Mouse (Mus musculus) lung, embryonic 15.5 days (tissue): ENCODE measurements around the gene Stk4. TPM values are rescaled to one million over a fixed set of nuclear protein-coding genes. Genes with fewer than 3 reads are reported as not detected.
A peak's percentile ranks its signal among the peaks of the same experiment; 100 is the strongest.

Source experiments
- ATAC-seq: fragments of 200-750 bp; cut with Nextera tagmentation; 2 replicates; pipeline ENCODE4 v1.8.0; 2017; ENCODE audit warnings: moderate number of reproducible peaks, borderline replicate concordance; ENCODE audit not compliant: low FRiP score, low TSS enrichment; ENCODE audit errors: extremely low read depth
- H3K27ac ChIP-seq: fragments of 300-500 bp; sonication (generic); 2 replicates; pipeline ENCODE4 v1.5.1; 2015; ENCODE audit warnings: moderate library complexity, mild to moderate bottlenecking, inconsistent platforms
- H3K27me3 ChIP-seq: fragments of 300-500 bp; sonication (generic); 2 replicates; pipeline ENCODE4 v1.6.1; 2015; ENCODE audit warnings: inconsistent platforms
- H3K36me3 ChIP-seq: fragments of 300-500 bp; sonication (generic); 2 replicates; pipeline ENCODE4 v1.6.1; 2015; ENCODE audit warnings: inconsistent platforms
- H3K4me1 ChIP-seq: fragments of 300-500 bp; sonication (generic); 2 replicates; pipeline ENCODE4 v1.6.1; 2015; ENCODE audit warnings: inconsistent platforms
- H3K4me2 ChIP-seq: fragments of 300-500 bp; sonication (generic); 2 replicates; pipeline ENCODE4 v1.6.1; 2015; ENCODE audit warnings: inconsistent platforms, mild to moderate bottlenecking, moderate library complexity
- H3K4me3 ChIP-seq: fragments of 300-500 bp; sonication (generic); 2 replicates; pipeline ENCODE4 v1.5.1; 2015; ENCODE audit warnings: mild to moderate bottlenecking, inconsistent platforms
- H3K9ac ChIP-seq: fragments of 300-500 bp; sonication (generic); 2 replicates; pipeline ENCODE4 v1.6.1; 2015; ENCODE audit warnings: inconsistent platforms
- H3K9me3 ChIP-seq: fragments of 300-500 bp; sonication (generic); 2 replicates; pipeline ENCODE4 v1.6.1; 2016; ENCODE audit warnings: inconsistent platforms
- WGBS: fragments of 180-500 bp; shearing (Covaris S2); methylation state at CpG from one replicate; pipeline ENCODE4 v1.1.7; 2015; 5-methylcytosine and 5-hydroxymethylcytosine counted together
- polyA plus RNA-seq: library from polyadenylated mRNA; unstranded; fragments of >200 nt; fragmentation: Nextera tagmentation; extraction: Ambion mirVana; gene quantifications from 2 replicates; pipeline ENCODE4 v1.2.1, GENCODE M21; 2015

Gene Stk4
- polyA plus RNA-seq, 1 experiment from 2014 or later, result 23.2 TPM

GRCm38 (mm10) chr2:164136393-164136792, 66.3 kb downstream of the Stk4 start:
- Histone ChIP-seq H3K4me3 (no peak overlapping the region), H3K9me3 (no peaks in the 10 kb centered on the region), H3K27me3 (no peaks in the 10 kb centered on the region), H3K36me3 (no peaks in the 10 kb centered on the region), H3K4me2 (no peak overlapping the region), H3K27ac (no peak overlapping the region), H3K4me1 (0 out of 2 replicates have a peak, but pooled peaks cover 6% of the 10 kb centered on the region), H3K9ac (no peak overlapping the region)
- 19% methylated on average over 2 of the region's 2 CpGs for WGBS
- no peak for ATAC-seq

GRCm38 (mm10) chr2:164137754-164138153, 67.6 kb downstream of the Stk4 start:
- no peak overlapping the region for H3K9ac ChIP-seq
- no peaks in the 10 kb centered on the region for H3K9me3 ChIP-seq
- H3K4me2 ChIP-seq, result no peak overlapping the region
- no peak for ATAC-seq
- H3K4me1 ChIP-seq, result 0 out of 2 replicates have a peak, but pooled peaks cover 10% of the 10 kb centered on the region
- no peaks in the 10 kb centered on the region for H3K27me3 ChIP-seq
- H3K4me3 ChIP-seq, result no peak overlapping the region
- no peak overlapping the region for H3K27ac ChIP-seq
- no peaks in the 10 kb centered on the region for H3K36me3 ChIP-seq
- 66% methylated on average over 6 of the region's 6 CpGs for WGBS

GRCm38 (mm10) chr2:164142021-164142420, 71.9 kb downstream of the Stk4 start:
- 37% methylated on average over 10 of the region's 10 CpGs for WGBS
- ATAC-seq, result no peak
- Histone ChIP-seq H3K27ac (0 out of 2 replicates have a peak overlapping the region, but pooled peaks have one; percentile 27), H3K4me1 (0 out of 2 replicates have a peak, but pooled peaks cover 7% of the 10 kb centered on the region), H3K4me3 (no peak overlapping the region), H3K9me3 (no peaks in the 10 kb centered on the region), H3K27me3 (no peaks in the 10 kb centered on the region), H3K36me3 (no peaks in the 10 kb centered on the region), H3K9ac (no peak overlapping the region), H3K4me2 (no peak overlapping the region)

DNA sequence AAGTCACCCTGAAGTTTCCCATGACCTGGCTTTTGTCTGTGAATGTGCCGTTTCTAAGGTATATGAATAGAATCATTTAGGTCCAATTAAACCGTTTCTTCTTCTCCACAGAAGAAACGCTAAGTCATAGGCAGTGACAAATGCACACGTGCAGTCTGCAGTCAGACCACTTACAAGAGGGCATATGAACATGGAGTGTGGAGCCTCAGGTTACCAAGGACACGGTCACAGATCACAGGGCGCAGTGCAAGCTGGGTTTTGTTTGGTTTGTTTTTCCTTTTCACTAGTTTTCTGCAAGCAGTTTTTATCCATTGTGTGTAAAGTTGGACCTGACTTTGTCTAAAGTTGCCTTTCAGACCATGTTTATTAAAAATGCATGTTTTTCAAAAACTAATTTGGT, 73.9 kb downstream of the Stk4 start:
- no peak for ATAC-seq
- Histone ChIP-seq H3K27me3 (no peaks in the 10 kb centered on the region), H3K4me2 (no peak overlapping the region), H3K9ac (no peak overlapping the region), H3K4me1 (0 out of 2 replicates have a peak, but pooled peaks cover 7% of the 10 kb centered on the region), H3K4me3 (no peak overlapping the region), H3K27ac (no peak overlapping the region), H3K36me3 (no peaks in the 10 kb centered on the region), H3K9me3 (no peaks in the 10 kb centered on the region)
- 72% methylated on average over 6 of the region's 6 CpGs for WGBS

- Histone ChIP-seq H3K4me1 (0 out of 2 replicates have a peak, but pooled peaks cover 7% of the 10 kb centered on the region), H3K9me3 (no peaks in the 10 kb centered on the region), H3K4me3 (no peak overlapping the region), H3K36me3 (no peaks in the 10 kb centered on the region), H3K27ac (no peak overlapping the region), H3K4me2 (no peak overlapping the region), H3K9ac (no peak overlapping the region), H3K27me3 (no peaks in the 10 kb centered on the region)
- WGBS, result 73% methylated on average over 10 of the region's 10 CpGs
- ATAC-seq, result no peak
Measured at GRCm38 (mm10) chr2:164144541-164144940, 74.4 kb downstream of the Stk4 start.

DNA sequence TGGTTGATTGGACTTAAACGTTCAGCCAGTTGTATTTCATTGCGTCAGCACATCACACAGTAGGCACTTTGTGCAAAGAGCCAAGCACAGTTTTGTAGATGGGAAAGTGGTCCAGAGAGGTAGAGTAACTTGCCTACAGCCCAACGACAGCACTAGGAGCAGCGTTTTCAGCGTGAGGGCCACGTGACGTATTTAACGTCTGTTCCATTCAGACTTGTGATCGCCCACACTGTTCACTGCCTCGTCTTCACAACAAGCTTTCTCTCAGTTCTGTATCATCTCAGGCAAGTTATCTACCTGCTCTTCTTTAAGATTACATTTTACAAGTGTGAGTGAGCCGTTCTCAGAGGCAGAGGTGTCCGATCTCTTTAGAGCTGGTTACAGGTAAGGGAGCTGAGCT, 76.4 kb downstream of the Stk4 start:
- H3K4me1 ChIP-seq, result 0 out of 2 replicates have a peak, but pooled peaks cover 3% of the 10 kb centered on the region
- H3K36me3 ChIP-seq, result peaks cover under 1% of the 10 kb centered on the region; the same call in 1 of the 2 replicates
- no peak overlapping the region for H3K27ac ChIP-seq
- no peak overlapping the region for H3K9ac ChIP-seq
- no peaks in the 10 kb centered on the region for H3K27me3 ChIP-seq
- no peaks in the 10 kb centered on the region for H3K9me3 ChIP-seq
- no peak overlapping the region for H3K4me2 ChIP-seq
- 92% methylated on average over 12 of the region's 12 CpGs for WGBS
- ATAC-seq, result no peak
- H3K4me3 ChIP-seq, result no peak overlapping the region

GRCm38 (mm10) chr2:164150086-164150760, 80.1 kb downstream of the Stk4 start:
- H3K36me3 ChIP-seq, result peaks cover 29% of the 10 kb centered on the region
- no peak overlapping the region for H3K27ac ChIP-seq
- H3K9ac ChIP-seq, result no peak overlapping the region
- no peak for ATAC-seq
- H3K9me3 ChIP-seq, result no peaks in the 10 kb centered on the region
- no peak overlapping the region for H3K4me2 ChIP-seq
- 42% methylated on average over 14 of the region's 14 CpGs for WGBS
- H3K4me3 ChIP-seq, result no peak overlapping the region
- no peaks in the 10 kb centered on the region for H3K4me1 ChIP-seq
- no peaks in the 10 kb centered on the region for H3K27me3 ChIP-seq

GRCm38 (mm10) chr2:164152341-164152740, 82.2 kb downstream of the Stk4 start:
- Histone ChIP-seq H3K4me1 (no peaks in the 10 kb centered on the region), H3K9ac (no peak overlapping the region), H3K4me3 (no peak overlapping the region), H3K36me3 (peaks cover 29% of the 10 kb centered on the region), H3K27me3 (no peaks in the 10 kb centered on the region), H3K27ac (no peak overlapping the region), H3K9me3 (no peaks in the 10 kb centered on the region), H3K4me2 (no peak overlapping the region)
- ATAC-seq, result no peak
- 81% methylated on average over 11 of the region's 11 CpGs for WGBS

DNA sequence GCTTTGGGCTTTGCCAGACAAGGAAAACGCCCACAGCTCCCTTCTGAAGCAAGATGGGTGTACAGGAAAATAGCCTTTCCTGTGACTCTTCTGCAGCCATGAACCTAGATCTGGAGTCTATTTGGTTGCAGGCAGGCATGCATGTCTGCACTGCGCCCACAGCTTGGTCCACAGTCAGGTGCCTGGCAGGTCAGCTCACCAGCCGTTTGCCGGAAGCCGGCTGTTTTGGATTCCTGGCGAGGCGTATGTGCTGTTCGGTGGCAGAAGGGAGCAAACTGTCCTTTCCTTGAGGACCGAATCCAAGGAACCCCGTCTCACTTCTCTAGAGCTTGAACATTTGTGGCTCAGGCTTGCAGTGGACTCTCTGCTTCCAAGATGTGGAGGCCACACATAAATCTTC, 83.9 kb downstream of the Stk4 start:
- 91% methylated on average over 10 of the region's 10 CpGs for WGBS
- Histone ChIP-seq H3K9me3 (no peaks in the 10 kb centered on the region), H3K4me1 (no peaks in the 10 kb centered on the region), H3K9ac (no peak overlapping the region), H3K27ac (no peak overlapping the region), H3K4me3 (no peak overlapping the region), H3K27me3 (no peaks in the 10 kb centered on the region), H3K4me2 (no peak overlapping the region), H3K36me3 (peaks cover 29% of the 10 kb centered on the region)
- no peak for ATAC-seq

- H3K36me3 ChIP-seq, result peaks cover 29% of the 10 kb centered on the region
- no peaks in the 10 kb centered on the region for H3K27me3 ChIP-seq
- no peaks in the 10 kb centered on the region for H3K4me1 ChIP-seq
- H3K27ac ChIP-seq, result no peak overlapping the region
- no peaks in the 10 kb centered on the region for H3K9me3 ChIP-seq
- 86% methylated on average over 7 of the region's 7 CpGs for whole genome bisulfite sequencing
- ATAC-seq, result no peak
- no peak overlapping the region for H3K4me2 ChIP-seq
- H3K4me3 ChIP-seq, result no peak overlapping the region
- H3K9ac ChIP-seq, result no peak overlapping the region
Measured at GRCm38 (mm10) chr2:164156158-164156557, 86.0 kb downstream of the Stk4 start.

- no peak overlapping the region for H3K27ac ChIP-seq
- H3K4me3 ChIP-seq, result no peak overlapping the region
- peaks cover 6% of the 10 kb centered on the region; the same call in 1 of the 2 replicates for H3K36me3 ChIP-seq
- no peak overlapping the region for H3K9ac ChIP-seq
- H3K9me3 ChIP-seq, result no peaks in the 10 kb centered on the region
- no peaks in the 10 kb centered on the region for H3K4me1 ChIP-seq
- H3K27me3 ChIP-seq, result no peaks in the 10 kb centered on the region
- 82% methylated on average over 2 of the region's 2 CpGs for WGBS
- no peak for ATAC-seq
- no peak overlapping the region for H3K4me2 ChIP-seq
Measured at GRCm38 (mm10) chr2:164158838-164159237, 88.7 kb downstream of the Stk4 start.

DNA sequence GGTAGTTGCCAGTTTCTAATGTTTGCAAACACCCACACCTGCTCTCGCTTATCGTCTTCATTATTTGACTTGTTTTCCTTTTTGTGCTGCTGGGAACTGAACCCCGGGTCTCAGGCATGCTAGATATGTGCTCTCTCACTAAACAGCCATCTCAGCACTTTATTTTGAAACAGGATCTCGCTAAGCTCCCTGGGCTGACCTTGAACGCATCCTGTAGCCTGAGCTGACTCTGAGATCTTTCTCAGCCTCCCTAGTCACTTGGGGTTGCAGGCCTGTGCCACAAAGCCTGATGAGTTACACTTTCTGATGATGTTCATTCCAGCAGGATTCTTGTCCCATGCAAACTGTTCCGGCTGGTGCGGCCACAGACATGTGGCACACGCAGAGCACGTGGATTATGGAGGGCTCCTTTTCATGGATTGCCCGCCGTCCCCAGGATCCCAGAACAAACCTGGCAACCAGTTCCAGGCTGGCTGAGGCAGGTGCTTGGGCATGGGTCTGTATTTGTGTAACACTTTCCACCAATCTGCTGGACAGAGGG, 91.5 kb downstream of the Stk4 start:
- Histone ChIP-seq H3K4me3 (no peak overlapping the region), H3K4me2 (no peak overlapping the region), H3K27ac (no peak overlapping the region), H3K27me3 (peaks cover 13% of the 10 kb centered on the region), H3K36me3 (no peaks in the 10 kb centered on the region), H3K9ac (no peak overlapping the region), H3K9me3 (no peaks in the 10 kb centered on the region), H3K4me1 (no peaks in the 10 kb centered on the region)
- WGBS, result 67% methylated on average over 11 of the region's 11 CpGs
- ATAC-seq, result no peak
